Mouse (Mus musculus): ENCODE data around the gene Mfsd11.
"Not testable (repeated sequence)": the region's sequence is repeated elsewhere in the genome, so short reads cannot be mapped to it uniquely, and the experiment has no call there.

Mfsd11 gene

DNA sequence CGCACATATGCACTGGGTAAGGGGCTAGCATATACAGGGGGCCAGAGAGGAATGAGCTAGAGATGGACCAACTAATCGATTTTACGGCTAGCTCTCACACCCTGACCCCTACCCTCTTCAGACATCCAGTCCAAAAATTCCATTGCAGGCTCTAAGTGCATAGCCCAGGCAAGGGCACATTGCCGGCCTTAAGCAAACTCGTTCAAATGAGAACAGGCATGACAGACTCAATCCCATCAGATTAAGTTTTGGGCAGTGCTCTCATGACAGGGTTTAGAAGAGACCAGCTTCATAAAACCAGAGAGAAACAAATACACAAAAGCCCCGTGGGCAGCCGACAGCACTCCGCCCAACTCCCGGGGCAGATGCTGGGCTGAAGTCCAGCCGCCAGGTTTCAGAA, 30.0 kb upstream of the Mfsd11 start:
- DNase-seq: no peak

DNA sequence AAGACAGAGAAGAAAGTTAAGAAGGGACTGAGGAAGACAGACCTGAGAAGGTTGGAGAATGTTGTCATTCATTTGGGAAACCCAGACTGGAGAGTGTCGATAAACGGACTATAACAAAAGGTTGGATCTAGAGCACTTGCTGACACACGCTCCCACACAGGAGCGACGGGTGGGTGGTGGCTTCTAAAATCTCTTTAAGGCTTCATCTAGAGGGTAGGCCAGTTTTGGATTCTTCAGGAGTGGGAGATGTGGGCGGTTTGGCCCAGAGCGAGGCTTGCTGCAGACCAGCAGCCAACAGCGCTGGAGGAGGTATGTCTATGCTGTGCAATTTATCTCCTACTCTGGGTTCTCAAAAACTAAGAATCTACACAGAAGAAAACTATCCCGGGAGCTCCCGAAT, 29.6 kb upstream of the Mfsd11 start:
- DNase-seq: no peak

DNA sequence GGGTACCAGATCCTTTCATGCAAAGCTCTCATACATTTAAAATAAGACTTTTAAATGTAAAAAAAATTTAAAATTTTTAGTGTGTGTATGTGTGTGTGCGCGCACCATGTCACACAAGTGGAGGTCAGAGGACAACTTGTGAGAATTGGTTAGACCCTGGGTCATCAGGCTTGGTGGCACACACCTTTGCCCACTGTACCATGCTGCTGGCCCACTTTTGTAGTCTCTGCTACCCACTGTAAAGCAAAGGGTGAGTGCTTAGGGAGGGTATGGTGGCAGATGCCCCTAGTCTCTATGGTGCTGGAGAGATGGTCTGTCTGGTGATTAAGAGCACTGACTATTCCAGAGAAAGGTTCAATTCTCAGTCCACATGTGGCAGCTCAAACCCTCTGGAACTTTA, 29.0 kb upstream of the Mfsd11 start:
- no peak for DNase-seq

DNA sequence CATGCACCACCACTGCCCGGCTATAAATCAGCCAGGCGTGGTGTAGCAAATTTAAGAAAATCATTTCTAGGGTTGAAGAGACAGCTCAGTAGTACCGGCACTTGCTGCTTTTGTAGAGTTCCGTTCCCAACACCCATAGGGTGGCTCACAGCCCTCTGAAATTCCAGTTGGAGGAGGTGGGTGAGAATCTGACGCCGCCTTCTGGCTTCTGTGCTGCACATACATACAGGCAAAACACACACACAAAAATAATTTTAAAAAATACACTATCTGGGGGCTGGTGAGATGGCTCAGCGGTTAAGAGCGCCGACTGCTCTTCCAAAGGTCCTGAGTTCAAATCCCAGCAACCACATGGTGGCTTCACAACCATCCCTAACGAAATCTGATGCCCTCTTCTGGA, 28.4 kb upstream of the Mfsd11 start:
- DNase-seq: not testable (repeated sequence)

DNA sequence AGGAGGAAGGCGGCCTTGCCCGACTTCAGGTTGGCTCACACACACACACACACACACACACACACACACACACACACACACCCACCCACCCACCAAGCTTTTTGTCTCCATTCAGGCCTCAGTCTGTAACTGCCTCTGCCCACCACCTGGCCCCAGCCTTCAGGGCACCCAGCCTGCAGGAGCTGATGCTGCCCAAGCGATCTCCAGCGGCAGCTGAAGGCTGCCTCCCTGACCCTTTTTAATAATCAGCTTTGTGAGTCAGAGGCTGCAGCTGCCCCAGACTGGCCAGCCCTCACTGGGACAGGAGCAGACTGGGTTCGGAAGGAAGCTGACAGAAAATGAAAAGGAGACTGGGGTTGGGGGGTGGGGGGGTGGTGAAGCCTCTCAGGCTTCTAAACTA, 27.0 kb upstream of the Mfsd11 start:
- no peak for DNase-seq

DNA sequence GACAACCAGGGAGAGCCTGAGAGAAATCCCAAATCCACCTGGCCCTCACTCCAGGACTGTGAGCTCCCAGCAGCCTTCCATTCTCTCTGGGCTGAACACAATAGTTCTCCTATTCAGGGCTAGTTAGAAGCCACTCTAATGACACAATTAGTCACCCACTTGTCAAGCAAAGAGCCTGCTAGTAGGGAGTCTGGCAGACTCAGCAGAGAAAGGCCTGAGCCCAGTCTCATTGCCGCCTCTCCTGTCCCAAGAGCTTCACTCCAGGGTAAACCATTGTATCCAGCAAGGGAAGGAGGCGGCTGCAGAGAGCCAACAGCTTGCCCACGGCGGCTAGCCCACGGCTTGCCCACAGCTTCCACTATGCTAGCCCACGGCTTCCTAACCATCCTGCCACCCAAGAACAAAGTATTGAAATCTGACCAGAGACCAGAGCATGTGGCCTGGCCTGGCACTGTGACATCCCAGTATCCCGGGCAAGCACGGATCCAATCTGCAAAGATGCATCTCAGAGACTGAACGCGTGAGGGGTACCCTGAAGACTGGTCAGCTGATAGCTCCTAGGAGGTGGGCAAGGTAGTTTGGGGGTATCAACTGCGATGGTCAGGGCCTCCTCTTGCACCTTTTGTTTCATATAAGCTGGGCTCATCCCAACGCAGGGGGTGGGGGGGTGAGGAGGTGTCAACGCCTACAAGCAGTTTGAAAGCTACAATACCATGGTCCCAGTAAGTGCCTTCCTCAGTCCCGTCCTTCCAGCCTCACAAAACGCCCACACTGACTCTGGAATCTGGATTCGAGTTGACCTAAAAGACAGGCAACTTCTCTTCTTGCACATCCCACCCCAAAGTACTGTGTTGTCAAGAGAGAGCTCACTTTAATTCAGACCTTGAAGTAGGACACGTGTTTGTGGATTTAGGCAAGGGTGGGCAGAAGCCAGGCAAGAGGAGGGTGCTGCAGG, 25.4 kb upstream of the Mfsd11 start:
- no peak for DNase-seq

DNA sequence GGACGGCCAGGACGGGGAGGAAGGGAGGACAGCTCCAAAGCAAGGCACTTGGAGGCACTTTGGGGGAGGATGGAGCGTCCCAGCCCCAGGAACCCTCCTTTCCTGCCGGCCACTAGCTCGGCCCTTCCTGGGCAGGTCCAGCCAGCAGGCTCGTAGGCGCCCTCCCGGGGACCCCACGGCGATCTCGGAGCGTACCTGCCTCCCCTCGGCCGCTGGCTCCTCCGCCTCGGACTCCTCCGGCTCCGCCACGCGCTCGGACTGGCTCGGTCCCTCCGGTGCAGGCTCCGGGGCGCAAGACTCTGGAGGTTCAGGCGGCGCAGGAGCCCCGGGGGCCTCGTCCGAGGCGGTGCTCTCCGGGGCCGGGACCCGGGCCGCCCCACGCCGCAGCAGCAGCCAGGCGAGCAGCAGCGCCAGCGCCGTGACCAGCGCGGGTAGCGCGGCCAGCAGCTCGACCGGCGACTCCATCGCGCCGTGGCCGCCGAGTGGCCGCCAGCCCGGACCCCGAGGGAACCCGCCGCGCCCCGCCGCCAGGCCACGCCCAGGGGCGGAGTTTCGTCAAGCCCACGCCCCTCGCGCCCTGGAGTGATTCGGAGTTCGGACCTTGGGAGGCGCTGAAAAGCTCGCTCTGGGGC, 24.6 kb upstream of the Mfsd11 start, which contains the start of gene Mxra7:
Gene Mxra7 (minus strand): TSS at position 513 of the 632 bp plus-strand sequence.
- peak; percentile 75 for DNase-seq

DNA sequence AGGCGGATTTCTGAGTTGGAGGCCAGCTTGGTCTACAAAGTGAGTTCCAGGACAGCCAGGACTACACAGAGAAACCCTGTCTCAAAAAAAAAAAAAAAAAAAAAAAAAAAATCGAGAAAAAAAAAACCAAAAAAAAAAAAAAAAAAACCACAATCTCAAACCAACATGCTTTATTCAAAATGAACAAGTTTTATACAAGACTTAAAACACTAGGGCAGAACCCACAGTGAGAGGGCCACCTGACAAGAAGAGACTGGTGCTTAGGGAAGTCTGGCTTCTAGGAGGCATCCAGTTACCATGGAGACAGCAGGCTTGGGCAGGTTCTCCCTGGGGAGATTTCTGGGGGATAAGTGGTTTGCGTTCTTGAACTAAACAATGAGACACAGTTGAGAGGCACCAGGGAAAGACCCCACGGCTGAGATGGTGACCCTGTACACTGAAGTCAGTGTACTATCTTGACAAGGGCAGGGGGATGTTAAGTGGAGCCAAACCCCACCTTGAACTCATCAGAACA, 20.0 kb upstream of the Mfsd11 start:
- no peak for DNase-seq

DNA sequence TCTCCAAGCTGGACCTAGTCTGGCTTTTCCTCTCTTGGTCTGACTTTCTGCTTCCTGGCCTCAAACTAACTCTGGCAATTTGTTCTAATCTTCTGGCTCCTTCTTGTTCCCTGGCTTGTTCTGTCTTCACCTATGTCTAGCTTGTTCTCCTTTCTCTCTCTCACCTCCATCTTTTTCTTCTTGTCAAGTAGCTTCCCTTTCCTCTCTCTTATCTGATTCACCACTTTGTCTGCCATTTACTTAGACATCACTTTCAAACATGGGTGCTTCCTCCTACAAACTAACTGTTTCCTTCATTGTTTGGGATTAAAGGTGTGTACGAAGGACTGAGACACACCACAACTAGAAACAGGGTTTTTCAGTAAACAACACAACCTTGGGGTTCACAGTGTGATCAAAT, 17.3 kb upstream of the Mfsd11 start:
- no peak for DNase-seq

DNA sequence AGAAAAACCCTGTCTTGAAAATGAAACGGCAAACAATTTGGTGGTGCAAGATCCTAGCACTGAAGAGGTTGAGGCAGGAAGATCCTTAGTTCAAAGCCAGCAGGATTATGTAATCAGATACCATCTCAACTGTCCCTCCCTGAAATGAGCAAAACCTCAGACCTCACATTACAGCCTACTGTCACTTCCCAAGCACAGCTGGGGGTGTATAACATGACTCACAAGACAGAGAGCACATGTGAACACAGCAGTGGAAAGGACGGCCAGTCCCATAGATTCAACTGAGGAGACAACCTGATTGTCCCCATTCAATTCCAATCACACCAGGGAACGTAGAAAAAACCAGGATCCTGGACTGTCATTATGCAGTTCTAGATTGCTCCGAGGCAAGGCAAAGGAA, 16.0 kb upstream of the Mfsd11 start:
- no peak for DNase-seq

DNA sequence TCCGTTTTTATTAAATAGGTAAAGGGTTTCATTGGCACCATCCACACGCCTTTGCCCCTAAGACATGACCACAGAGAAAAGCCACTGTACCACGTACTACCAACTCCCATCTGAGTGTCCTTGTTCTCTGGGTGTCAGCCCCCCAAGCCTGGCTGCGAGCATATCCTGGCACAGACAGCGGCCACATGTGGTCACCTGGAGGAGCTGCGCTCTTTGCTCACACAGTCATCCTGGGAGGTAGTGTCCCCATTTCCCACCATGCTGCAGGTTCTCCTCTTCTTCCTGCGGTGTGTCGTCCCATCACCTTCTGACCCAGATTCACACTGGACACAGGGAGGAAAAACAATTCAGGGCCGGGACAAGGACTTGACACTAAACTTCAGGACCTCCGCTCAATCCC, 14.8 kb upstream of the Mfsd11 start:
- DNase-seq: no peak

DNA sequence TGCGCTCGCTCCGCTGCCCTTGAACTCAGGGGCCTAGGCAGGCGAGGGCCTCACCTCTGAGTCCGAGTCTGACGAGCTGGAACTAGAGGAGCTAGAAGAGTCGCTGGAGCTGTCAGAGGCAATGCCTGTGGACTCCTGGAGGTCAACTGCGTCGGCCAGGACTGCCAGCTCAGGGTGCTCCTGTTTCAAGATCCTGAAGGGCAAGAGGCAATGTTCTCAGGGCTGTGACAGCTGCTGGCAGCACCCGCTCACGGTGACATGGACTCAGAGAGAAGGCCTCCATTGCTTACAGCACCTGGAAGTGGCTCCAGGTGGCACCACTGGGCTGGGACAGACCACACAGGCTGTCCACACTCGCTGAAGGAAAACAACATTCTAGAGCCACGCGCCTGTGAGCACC, 13.3 kb upstream of the Mfsd11 start:
- DNase-seq: no peak

DNA sequence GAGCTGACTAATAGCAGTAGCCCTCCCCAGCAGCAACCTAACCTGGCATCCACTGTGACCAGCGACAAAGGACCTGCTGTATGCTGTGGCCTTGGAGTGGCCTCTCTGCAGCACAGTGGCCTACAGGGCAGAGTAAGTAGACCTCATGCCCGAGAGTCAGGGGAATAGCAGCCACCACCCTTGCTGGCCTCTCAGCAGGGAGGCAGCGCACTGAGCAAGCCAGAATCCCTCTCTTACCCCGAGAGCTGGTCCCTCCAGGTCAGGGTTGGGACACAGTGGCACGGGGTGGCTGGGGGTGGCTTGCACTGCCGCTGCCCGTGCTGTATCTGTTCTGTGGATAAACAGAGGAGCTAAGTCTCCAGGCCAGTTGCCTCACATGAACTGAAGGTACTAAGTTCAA, 12.6 kb upstream of the Mfsd11 start:
- no peak for DNase-seq

DNA sequence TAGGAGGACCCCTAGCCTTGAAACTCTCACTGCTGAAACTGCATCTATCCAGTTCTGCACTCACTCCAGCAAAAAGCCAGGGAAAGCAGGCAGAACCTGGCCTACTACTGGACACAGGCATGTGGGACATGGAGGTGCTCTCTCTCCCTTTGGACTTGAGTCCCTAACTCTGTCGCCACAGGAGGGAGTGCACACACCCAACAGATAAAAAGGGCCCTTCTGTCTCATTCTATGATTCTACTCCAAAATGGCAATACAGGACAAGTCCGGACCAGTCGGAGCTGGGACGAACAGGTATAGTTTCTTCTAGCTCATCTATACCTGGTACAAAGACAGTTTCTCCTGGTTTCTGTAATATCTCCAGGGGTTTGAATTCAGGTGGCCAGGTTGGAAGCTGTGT, 11.5 kb upstream of the Mfsd11 start:
- no peak for DNase-seq

DNA sequence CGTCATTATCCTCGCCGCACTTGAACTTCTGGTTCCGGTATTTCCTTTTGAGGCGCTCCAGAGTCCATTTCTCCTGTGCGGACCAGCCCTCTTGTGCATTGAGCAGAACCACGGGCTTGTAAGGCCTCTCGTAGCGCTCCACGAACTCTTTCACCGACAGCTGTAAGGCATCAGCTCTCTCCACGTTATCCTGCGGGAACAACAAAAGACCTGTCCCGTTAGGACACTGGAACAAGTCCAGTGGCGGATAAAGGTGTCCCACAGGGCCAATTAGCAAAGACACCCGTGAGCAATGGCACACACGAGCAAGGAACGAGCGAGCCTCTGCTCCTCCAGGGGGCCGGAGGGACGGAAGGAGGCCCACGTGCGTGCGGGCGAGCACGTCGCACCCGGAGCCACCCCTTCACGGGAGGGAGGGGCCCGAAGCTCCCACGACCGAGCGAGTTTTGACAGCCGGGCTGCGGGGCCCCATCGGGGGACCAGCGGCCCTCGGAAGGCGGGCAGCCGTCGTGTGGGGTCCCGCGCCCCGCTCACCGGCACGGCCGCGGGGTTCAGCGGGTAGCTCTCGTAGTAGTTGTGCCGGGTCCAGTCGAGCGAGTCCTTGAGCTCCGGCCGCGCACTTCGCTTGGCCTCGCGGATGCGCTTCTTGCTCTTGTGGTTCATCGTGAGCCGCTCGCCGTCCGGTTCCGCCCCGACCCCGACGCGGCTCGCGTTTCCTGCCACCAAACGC, 9.5 kb upstream of the Mfsd11 start:
- peak; percentile 74 for DNase-seq

DNA sequence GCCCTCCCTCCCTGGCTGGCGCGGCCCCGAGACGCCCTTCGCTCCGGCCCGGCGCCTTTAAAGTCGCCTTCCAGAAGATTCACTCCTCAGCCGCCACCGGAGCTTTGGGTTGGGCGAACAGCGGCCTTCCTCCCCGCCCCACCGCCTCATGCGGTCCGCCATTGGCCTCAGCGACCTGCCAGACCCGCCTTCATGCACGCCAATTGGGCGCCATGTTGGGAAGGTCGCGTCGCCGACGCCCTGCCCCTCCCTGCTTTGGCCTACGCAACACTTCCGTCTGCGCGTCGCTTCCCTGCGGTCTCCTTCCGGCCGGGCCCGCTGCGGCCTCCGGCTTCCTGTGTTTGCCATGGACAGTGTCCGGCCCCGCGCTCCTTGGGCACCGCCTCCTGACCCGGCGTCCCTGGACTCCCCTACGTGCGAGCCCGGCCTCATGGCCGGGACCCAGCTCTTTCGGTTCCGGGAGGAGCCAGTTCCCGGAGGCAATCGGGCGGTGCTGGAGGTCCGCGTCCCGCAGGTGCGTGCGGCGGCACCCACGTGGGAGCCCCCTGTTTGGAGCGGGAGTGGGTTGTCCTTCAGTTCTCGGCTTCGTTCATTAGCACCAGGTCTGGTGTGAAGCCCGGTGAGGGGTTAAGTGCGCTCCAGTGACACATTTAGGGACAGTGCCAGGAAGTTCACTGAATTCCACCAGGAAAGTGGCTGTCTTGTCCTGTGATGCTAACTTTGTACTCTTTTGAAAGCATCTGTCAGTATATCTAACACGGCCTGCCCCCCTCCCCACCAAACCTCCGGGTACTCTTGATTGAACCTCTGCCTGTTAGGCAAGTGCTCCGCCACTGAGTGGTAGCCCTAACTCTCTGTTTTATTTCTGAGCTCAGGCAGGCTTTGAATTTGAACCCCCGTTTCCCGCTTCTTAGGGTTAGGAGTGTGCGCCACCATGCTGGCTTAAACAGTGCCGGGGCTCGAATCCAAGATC, 8.7 kb upstream of the Mfsd11 start, which contains the start of the genes Mettl23 and Jmjd6:
Gene Mettl23 (plus strand): TSS at position 18 of the 973 bp plus-strand sequence.
Gene Jmjd6 (minus strand): TSS at position 189 of the 973 bp plus-strand sequence.
- peak; percentile 98 for DNase-seq

DNA sequence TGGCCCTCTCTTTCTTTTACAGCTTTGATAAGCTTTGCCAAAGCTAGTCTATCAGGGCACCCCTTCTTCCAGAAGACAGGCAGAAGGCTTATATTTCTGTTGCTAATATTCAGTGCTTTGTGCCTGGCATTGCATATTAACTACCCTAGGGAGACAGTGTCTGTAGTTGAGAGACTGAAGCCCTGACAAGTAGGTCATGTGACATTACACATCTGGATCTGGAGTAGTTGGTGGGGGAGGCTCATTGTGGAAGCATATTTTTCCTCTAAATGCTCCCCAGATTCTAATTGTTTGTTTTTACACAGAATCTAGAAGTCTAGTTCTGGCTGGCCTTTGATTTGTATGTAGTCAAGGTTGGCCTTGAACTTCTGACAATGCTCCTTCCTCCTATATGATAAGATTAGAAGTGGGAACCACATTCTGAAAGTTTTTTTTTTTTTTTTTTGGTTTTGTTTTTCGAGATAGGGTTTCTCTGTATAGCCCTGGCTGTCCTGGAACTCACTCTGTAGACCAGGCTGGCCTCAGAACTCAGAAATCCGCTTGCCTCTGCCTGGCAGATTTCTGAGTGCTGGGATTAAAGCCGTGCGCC, 5.6 kb upstream of the Mfsd11 start:
- DNase-seq: peak; percentile 48

DNA sequence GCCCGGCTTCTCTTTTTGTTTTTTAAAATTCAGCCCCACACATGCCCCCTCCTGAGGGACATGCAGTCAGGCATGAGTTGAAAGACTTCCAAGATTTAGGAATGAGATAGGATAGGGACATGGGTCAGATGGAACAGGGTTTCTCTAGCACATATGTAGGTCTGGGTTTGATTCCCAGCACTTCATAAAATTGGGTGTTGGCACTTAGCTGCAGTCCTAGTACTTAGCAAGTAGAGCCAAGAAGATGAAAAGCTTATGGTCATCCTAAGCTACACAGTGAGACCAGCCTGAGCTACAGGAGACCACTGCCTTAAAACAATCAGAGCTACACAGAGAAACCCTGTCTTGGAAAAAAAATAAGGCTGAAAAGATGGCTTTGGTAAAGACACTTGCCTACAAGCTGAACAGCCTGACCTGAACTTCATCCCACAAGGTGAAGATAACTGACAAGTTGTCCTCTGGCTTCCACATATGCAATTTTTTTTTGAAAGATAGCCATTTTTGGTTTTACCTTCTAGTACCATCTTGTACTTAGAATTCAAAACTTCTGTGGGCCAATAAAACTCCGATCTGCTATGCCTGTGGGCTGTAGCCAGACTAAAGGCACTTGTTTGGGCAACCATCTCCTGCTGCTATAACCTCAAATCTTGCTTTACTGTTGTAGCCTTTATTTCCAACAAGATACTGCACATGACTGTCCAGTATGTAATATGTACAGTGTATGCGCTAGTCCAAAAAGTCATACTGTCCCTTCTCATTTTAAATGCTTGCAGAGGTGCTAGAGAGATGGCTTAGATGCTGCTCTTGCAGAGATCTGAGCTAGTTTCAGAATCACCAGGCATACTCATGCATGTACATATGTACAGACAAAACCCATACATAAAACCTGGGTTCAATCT, 4.8 kb upstream of the Mfsd11 start:
- no peak for DNase-seq

DNA sequence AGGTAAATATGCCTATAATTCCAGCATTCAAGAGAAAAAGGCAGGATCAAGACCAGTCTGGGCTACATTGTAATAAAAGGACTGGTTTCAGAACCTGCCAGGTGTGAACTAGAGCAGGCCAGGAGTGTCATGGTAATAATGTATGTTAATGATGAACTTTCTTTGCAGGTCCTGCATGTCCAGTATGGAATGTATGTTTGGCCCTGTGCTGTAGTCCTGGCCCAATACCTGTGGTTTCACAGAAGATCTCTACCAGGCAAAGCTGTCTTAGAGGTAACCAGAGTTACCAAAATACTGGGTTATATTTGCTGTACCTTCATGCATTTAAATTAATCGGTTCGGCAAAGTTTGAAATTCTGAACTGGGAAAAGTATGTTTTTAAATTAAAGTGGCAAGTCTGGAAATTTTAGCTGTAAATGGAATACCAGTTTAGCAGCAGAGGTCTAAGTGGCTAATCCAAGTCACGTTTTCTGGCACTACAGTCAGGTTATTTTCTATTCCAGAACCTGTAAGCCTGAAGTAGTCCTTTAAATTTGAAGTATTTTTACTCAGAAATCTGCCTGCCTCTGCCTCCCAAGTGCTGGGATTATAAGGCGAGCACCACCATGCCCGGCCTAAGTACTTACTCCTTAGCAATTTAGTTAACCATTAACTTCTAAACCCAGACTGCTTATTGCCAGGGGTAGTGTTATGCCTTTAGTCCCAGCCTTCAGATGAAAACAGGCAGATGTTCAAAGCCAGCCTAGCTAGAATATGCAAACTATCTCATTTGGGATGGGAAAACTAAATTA, 4.0 kb upstream of the Mfsd11 start:
- DNase-seq: no peak

DNA sequence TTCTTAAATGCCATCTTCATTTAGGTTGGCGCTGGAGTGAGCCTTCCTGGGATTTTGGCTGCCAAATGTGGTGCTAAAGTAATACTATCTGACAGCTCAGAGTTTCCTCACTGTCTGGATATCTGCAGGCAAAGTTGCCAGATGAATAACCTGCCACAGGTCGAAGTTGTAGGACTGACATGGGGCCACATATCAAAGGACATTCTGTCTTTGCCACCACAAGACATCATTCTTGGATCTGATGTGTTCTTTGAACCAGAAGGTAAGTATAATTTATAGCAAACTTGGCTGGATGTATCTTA, 3.4 kb upstream of the Mfsd11 start:
- DNase-seq: not testable (repeated sequence)
